Mouse (Mus musculus) MEL (cell line): ENCODE results near the gene Fgd4.
"Not testable (repeated sequence)": the region's sequence is repeated elsewhere in the genome, so short reads cannot be mapped to it uniquely, and the experiment has no call there.

Experiments
- CHD2 ChIP-seq: IDR thresholded peaks from 2 replicates; pipeline ENCODE4 v1.6.1; 2011; ENCODE audit warnings: low read length, improper control_type of control experiment
- CTCF ChIP-seq, 3 experiments: IDR thresholded peaks in 2 of 3; conservative IDR thresholded peaks in 1 of 3; 2 replicates each; pipeline ENCODE4 v1.5.1; 2011 to 2012; ENCODE audit warnings: low read length in 3 of 3, low read depth in 2 of 3, mild to moderate bottlenecking in 2 of 3, improper control_type of control experiment in 1 of 3, inconsistent platforms in 1 of 3, mixed read lengths in 1 of 3, moderate library complexity in 1 of 3; ENCODE audit not compliant: control insufficient read depth in 1 of 3, insufficient read depth in 1 of 3, poor library complexity in 1 of 3, severe bottlenecking in 1 of 3
- ELF1 ChIP-seq: IDR thresholded peaks from 2 replicates; pipeline ENCODE4 v1.6.1; 2014; ENCODE audit warnings: low read depth, mild to moderate bottlenecking, inconsistent platforms, low read length, improper control_type of control experiment, moderate library complexity
- EP300 ChIP-seq, 2 experiments: IDR thresholded peaks; 2 replicates each; pipeline ENCODE4 v1.6.1; 2011; ENCODE audit warnings: improper control_type of control experiment in 2 of 2, low read length in 2 of 2, low read depth in 1 of 2, mild to moderate bottlenecking in 1 of 2
- ETS1 ChIP-seq: IDR thresholded peaks from 2 replicates; pipeline ENCODE4 v1.6.1; 2012; ENCODE audit warnings: low read depth, mild to moderate bottlenecking, inconsistent platforms, low read length, improper control_type of control experiment, moderate library complexity
- GATA1 ChIP-seq: IDR thresholded peaks from 2 replicates; pipeline ENCODE4 v1.6.1; 2011; ENCODE audit warnings: low read depth, low read length, improper control_type of control experiment
- HCFC1 ChIP-seq: IDR thresholded peaks from 2 replicates; pipeline ENCODE4 v1.6.1; 2012; ENCODE audit warnings: low read depth, mild to moderate bottlenecking, inconsistent platforms, low read length, improper control_type of control experiment, moderate library complexity
- NRF1 ChIP-seq: IDR thresholded peaks from 2 replicates; pipeline ENCODE4 v1.6.1; 2014; ENCODE audit warnings: low read depth, mild to moderate bottlenecking, inconsistent platforms, low read length, improper control_type of control experiment, moderate library complexity; ENCODE audit not compliant: poor library complexity, insufficient read depth, severe bottlenecking
- POLR2A ChIP-seq, 2 experiments: IDR thresholded peaks; 2 replicates each; pipeline ENCODE4 v1.6.1; 2011 to 2012; ENCODE audit warnings: low read length in 2 of 2, mild to moderate bottlenecking in 2 of 2, control low read depth in 1 of 2, improper control_type of control experiment in 1 of 2, low read depth in 1 of 2, moderate library complexity in 1 of 2; ENCODE audit not compliant: control insufficient read depth in 1 of 2, insufficient read depth in 1 of 2, poor library complexity in 1 of 2
- POLR2AphosphoS2 ChIP-seq: IDR thresholded peaks from 2 replicates; pipeline ENCODE4 v1.6.1; 2011; ENCODE audit warnings: low read length, improper control_type of control experiment
- RAD21 ChIP-seq: IDR thresholded peaks from 2 replicates; pipeline ENCODE4 v1.6.1; 2011; ENCODE audit warnings: mild to moderate bottlenecking, low read depth, low read length, improper control_type of control experiment
- USF1 ChIP-seq: IDR thresholded peaks from 2 replicates; pipeline ENCODE4 v1.6.1; 2014; ENCODE audit warnings: low read depth, mild to moderate bottlenecking, inconsistent platforms, low read length, improper control_type of control experiment, moderate library complexity

GRCm38 (mm10) chr16:16539396-16539795 lies 61.0 kb downstream of the Fgd4 start:
- not testable (repeated sequence) for TF ChIP-seq CTCF (IDR thresholded peaks at IDR 0.05 in 2 of 3, conservative IDR thresholded peaks at IDR 0.05 in 1 of 3; ENCODE audit: control insufficient read depth in 1 of 3, insufficient read depth in 1 of 3, low read depth in 2 of 3, low read length in 3 of 3, poor library complexity in 1 of 3, severe bottlenecking in 1 of 3); POLR2AphosphoS2; RAD21; ELF1; CHD2; POLR2A (IDR thresholded peaks at IDR 0.05; ENCODE audit: control insufficient read depth in 1 of 2, insufficient read depth in 1 of 2, low read depth in 1 of 2, low read length in 2 of 2, poor library complexity in 1 of 2); EP300 (IDR thresholded peaks at IDR 0.05; ENCODE audit: low read depth in 1 of 2, low read length in 2 of 2); NRF1; GATA1; HCFC1; ETS1; USF1
